Mouse (Mus musculus) layer of hippocampus, postnatal 25 days (tissue): Measurements from ENCODE around the gene Pianp. TPM values are rescaled to one million over a fixed set of nuclear protein-coding genes. Genes with fewer than 3 reads are reported as not detected.

Experiments
- DNase-seq, 2 experiments: peaks; one replicate each; pipeline ENCODE4 v3.0.0; 2022; ENCODE audit warnings: mixed read lengths in 2 of 2, low spot score in 1 of 2; ENCODE audit errors: extremely low spot score in 1 of 2
- total RNA-seq, 2 experiments: library from RNA; stranded (reverse); gene quantifications; 2 replicates each; pipeline ENCODE4 v1.2.3; 2021

The Pianp gene
- total RNA-seq = 100 to 1,000 TPM; 139 to 188 TPM

DNA sequence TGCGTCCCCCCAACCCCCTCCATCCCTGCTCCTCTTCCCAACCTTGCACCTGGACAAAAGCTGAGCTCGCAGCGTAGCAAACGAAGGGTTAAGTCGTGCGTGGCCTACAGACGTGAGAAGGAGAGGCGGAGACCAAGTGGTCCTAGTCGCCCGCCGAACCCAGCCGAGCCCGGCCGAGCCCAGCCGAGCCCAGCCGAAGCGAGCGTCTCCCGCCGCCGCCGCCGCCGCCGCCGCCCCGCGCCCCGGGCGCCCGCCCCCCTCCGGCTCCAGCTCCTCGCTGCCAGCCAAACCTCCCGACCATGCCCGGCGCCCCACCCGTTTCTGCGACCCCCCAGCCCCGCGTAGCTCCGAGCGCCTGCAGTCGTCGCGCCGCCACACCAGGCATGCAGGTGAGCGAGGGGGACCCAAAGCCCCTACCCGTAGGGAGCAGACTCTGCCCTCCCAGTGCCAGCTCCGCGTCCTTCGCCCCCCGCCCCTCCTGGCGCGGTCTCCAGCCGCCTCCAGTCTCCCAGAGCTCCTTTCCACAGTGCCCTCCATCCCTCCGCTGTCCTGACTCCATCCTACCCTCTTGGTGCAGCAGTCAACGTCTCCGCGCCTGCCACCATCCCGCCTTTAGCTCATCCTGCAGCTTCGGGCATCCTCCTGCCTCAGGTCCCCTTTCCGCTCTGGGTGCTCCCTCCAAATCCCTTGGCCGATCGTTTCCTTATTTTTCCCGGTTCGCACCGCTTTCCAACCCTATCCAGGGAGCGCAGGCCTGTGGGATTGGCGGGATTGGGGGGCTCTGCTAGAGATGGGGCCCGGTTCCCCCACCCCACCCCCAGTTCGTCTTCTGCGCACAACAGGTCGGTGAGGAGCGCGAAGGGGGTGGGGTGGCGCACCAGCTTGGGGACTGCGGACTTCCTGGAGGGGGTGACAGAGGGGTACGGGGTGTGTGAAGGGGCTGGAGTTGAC is at the start of gene Pianp:
TSS of gene Pianp (plus strand) at position 144 of the 951 bp plus-strand sequence.
- DNase-seq = peak; percentile 76 to 84

DNA sequence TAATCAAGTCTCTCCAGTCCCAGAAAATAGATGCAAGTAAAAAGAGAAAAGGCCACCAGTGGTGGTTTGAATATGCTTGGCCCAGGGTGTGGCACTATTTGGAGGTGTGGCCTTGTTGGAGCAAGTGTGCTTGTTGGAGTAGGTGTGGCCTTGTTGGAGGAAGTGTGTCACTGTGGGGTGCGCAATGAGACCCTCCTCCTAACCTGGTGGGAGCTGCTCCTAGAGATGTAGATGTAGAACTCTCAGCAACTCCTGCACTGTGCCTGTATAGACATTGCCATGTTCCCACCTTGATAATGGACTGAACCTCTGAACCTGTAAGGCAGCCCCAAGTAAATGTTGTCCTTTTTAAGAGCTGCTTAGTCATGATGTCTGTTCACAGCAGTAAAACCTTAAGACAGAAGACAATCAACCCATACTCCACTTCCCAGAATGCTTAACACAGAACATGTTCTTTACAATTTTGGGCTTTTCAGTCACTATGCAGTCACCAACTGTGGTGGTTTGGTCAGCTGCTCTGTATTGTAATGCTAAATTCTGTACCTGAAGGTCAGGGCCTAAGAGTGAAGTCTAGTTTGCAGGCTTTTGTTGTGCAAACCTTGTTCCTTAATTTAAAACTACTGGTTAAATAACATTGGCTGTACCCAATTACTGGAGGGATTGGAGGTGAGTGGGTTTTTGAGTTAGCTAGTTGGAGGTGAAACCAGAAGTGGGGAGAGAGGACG is 42.3 kb upstream of the Pianp start:
- DNase-seq = no peak

DNA sequence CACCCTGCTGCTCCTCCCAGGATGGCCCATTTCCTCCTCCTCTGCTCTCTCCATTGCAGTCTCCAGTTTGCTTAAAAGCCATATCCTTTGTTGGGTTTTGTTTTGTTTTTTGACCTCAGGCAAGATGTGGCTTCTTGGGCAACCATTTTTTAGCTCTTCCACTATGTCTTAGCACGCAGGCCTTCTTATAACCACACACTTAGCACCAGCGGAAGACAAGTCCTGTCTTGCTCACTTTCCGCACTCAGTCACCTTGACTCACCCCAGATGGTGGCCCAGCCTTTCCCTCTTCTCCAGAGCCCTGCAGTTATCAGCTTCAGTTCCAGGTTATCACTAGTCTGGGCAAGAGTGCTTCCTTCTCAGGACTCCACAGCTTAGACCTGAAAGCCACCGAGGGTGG is 41.3 kb upstream of the Pianp start:
- no peak for DNase-seq

DNA sequence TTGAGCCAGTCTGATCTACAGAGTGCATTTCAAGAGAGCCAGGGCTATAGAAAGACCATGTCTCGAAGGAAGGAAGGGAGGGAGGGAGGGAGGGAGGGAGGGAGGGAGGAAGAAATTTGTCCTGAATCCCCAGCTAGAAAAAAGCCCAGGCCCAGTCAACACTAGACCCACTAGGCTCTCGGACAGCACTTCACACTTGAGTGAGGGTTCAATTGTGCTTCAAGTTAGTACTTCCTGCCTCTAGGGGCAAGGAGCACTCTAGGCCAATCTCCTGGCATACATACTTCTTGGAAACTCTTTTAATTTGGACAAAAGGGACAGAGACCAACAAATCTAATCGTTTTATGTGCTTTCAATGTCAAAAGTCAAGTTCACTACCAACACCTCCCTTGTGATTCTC is 38.4 kb upstream of the Pianp start:
- no peak for DNase-seq

DNA sequence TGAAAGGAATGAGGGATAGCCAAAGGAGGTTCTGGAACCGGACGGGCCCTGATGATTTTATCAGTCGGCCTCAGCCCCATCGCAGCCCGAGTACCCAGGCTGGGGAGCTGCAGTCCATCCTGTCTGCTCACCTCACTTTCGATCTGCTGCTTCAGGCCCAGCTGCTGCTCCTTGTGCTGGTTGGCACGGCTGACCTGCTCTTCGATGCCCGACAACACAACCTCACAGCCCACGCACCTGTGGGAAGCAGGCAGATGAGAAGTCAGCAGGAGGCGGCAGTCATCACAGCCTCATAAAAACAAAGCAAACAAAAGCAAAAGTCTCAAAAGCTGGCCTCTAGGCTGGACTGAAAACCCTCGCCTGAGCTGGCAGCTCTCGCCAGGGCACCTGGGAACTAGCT is 36.5 kb upstream of the Pianp start:
- DNase-seq = no peak

DNA sequence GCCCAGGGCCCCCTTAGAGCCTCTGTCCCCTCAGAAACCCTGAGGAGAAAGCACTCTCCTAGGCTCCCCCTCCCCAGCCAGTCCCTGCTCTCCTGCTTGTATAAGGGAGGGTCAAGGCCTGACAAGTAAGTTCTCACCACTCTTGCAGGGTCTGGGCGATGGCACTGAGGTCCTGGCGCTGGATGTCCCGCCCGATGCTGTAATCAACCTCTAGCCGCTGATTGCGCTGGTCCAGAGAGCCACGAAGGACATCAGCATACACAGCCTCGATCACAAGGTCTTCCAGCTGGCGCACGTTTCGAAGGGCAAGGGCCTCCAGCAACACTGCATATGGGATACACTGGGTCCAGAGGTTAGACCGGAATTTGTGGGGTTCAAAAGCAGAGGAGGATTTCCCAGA is 35.5 kb upstream of the Pianp start:
- no peak for DNase-seq

DNA sequence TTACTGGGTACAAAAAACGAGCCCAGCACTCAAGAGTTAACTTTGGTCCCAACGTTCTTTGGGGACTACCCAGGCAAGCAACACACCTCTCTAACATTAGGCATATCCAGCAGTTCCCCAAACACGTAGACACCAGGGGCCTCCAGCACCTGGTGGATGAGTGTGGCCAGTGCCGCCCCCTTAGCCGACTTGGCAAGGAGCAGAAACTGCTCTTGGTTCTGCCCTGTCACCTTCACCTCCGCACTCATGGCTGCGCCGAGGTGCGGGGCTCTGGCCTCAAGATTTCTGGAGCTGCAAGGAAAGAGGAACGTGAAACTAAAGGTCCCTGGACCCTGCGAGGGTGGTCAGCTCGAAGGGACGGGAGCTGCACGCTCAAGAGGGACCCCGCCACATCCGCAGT is 31.9 kb upstream of the Pianp start:
- DNase-seq = no peak

DNA sequence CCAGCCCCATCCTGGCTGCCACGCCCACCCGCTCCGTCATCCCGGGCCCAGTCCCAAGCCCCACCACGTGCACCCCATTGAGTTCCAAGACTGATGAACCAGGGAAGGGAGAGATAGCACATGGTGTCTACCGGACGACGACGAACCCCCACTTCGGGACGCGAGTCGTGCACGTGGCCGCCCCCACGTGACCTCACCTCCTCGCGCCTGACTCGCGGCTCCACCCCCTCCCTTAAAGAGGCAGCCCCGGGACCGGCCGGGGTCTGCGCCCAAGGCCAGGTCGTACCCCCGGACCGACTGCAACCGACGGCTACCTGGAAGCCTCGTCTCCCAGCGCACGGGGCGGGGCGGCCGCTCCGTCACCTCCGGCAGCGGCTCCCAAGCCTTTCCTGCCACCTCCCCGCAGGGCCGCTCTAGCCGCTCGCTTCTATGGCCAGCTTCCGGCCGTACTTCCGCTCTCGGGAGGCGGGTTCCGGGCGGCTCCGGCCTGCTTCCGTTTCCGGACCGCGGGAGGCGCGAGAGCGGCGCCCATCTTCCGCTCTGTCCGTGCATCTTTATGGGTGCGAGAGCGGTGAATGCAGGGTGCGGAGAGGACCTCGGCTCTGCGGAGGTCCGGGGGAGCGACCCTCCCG is 31.3 kb upstream of the Pianp start, which contains the start of gene Cops7a:
TSS of gene Cops7a (minus strand) at position 451 of the 632 bp plus-strand sequence.
- DNase-seq = peak; percentile 94 to 96

DNA sequence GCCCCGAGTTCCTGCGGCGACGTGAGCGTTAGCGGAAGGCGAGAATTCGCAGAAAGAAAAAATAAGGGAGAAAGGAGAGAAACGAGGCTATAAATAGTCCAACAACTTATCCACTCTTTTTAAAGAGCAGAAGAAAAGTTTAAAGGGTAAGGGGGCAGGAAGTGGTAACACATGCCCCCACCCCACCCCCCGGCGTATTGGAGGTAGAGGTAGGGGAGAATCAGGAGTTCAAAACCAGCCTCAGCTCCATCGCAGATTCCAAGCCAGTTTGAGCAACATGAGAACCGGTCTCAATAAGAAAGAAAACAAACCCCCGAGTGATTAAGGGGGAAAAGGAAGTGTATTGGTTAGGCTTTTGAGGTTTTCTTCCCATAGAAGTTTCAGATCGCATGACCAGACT is 30.7 kb upstream of the Pianp start:
- DNase-seq = no peak

DNA sequence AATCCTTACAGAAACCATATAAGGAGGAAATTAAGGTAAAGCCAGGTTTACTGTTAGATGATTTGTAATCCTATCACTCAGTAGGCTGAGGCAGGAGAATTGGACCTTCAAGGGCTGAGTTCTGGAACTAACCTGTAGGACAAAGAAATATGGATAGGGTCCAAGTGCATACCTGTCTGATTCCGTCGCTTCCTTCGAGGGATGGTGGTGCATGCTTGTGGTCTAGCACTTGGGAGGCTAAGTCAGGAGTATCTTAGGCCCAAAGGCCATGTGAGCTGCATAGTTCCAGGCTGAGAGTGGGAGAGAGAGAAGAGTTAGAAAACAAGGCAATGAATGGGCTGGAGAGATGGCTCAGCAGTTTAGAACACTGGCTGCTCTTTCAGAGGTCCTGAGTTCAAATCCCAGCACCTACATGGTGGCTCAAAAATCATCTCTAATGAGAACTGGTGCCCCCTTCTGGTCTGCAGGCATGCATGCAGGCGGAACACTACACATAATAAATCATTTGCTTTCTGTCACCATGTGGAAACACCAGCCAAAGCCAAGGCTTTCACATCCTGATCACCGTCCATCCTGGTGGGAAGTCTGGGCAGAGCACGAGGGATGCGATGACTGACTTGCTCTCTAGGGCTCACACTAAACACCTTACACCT is 29.9 kb upstream of the Pianp start:
- no peak for DNase-seq

DNA sequence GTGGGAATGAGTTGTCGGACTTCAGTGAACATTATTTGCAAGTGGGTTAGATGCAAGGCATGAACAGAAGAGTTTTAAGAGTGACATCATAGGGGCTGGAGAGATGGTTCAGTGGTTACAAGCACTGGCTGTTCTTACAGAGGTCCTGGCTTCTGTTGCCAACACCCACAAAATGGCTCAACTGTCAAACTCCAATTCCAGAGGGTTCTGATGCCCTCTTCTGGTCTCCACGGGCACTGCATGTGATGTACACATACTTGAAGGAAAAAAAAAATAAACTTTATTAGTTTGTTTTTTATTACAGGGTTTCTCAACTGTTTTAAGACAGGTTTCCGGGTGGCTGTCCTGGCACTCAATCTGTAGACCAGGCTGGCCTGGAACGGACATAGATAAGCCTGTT is 28.7 kb upstream of the Pianp start:
- peak in 1 of 2 experiments; percentile 58 for DNase-seq

DNA sequence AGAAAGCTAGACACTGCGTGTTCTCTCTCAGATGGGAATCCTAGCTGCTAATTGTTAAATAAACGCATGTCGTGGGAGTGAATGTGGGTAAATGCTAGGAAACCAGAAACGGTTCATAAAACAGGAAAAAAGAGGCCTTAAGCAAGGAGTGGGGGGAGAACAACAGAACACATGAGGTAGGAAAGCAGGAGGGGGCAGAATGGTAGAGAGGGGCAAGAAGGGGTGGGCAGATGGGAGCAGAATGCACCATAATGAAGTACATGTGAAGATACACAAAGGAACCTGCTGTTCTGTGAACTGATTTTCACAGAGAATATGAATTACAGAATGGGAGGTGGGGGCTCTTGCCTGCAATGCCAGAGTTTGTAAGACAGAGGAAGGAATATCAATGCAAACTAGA is 4.3 kb upstream of the Pianp start:
- no peak for DNase-seq

DNA sequence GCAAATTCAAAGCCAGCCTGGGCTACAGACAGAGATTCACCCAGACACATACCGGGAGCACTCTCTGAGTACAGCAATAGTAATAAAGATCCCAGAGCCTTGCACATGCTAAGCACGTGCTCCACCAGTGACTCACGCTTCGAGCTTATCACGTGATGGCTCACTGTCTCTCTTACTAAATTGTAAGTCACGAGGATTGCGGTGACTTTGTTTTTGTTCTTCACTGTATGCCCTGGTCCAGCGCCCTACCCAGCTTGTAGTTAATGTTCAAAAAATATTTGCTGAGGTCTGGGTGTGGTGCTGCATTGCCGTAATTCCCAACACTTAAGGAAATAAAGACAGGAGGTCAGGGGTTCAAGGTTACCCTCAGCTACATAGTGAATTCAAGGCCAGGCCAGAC is 3.1 kb upstream of the Pianp start:
- no peak for DNase-seq

DNA sequence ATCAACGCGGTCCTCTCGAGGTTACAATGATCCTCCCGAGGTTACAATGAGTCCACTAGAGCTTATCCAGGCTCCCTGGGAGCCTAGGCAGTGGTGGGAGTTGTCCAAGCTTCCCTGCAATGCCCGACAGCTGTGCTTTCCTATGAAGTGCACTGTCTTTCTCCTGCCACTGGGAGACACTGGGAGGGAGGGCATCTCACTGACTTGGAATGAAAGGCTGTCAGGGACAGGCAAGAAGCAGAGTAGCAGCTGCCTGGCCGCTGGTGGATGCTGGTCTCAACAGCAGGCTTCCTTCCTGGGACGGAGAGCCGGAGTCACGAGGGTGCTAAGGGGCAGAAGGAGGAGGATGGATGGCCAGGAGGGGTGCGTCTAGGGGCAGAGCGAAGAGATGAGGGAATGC is 2.6 kb upstream of the Pianp start:
- DNase-seq = no peak

DNA sequence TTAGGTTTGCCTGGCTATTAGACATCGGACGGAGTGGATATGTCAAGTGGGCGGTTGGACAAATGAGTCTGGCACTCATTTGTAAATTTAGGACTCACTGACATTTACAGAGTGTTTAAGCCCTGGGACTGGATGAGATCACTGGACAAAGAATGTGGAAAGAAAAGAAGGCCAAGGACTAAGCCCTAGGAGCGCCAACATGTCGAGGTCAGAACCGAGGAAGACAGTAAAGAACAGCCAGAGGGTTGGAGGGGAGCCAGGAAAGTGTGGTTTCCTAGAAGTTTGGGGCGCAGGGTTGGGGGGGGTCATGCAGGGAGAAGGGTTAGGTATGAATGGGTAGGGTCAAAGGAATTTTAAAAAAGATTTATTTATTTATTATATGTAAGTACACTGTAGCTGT is 1.2 kb upstream of the Pianp start:
- no peak for DNase-seq

DNA sequence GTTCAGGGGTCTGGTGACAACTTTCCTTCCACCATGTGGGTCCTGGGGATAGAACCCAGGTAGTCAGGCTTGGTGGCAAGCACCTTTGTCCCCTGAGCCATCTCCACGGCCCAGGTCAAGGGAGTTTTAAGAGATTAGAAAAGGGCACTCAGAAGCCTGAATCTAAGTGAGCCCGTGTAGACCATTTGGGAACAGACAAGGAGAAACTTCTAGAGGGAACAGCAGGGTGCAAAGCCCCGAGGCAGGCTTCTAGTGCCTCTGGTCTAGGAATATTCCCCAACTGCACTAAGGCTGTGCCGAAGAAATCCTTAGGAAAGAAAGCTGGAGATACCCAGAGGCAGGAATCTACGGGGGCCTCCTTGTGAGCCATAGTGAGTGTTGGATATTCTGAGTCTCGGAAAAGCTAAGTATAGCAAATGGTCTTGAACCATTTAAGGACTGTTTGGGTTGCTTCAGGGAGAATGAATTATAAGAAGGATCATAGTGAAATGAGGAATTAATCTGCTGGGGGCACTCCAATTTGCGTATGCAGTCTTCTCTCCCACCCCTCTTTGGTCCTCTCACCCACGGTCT is 577 bp upstream of the Pianp start:
- DNase-seq = no peak

DNA sequence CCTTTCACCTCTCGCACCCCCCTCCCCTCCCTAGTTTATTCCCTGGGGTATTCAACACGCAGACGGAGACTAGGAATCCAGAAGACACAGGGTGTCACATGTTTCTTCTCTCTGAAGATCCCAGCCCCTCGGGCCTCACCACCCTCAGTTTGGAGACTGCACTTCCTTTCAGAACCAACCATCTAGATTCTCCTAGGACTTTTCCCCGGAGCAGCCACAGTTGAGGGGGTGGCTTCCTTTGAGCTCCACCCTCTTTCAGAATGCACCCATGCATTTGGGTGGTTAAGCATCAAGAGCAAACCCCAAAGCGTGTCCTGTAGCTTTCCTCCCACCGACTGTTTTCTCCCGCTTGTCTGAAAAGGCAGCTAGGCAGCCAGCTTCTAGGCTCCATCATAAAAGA is 1.6 kb downstream of the Pianp start:
- DNase-seq = no peak

DNA sequence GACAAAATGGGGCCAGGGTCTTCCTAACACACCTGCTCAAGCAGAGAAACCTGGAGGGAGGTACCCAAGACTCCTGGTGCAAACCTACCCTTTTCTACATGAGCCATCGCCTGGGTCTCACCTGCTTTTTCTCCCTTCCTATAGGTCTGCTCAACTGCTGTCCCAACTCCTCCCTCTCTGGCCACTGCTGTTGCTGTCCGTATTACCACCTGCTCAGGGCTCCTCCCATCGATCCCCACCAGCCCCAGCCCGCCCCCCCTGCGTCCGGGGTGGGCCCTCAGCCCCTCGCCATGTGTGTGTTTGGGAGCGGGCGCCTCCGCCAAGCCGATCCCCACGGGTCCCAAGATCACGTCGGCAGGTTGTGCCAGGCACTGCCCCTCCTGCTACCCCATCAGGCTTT is 2.6 kb downstream of the Pianp start:
- no peak for DNase-seq

DNA sequence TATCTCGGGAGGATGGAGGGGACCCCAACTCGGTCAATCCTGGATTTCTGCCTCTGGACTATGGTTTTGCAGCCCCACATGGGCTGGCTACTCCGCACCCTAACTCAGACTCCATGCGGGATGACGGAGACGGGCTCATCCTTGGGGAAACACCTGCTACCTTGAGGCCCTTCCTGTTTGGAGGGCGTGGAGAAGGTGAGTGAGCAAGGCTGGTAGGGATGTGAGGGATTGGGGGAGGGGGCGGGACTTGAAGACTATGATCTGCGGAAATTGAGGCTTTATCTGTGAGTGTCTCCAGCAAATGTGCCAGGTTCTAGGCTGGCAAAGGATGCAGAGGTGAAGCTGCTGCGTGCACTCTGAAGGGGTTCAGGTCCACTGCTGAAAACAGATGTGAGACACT is 3.1 kb downstream of the Pianp start:
- DNase-seq = no peak

DNA sequence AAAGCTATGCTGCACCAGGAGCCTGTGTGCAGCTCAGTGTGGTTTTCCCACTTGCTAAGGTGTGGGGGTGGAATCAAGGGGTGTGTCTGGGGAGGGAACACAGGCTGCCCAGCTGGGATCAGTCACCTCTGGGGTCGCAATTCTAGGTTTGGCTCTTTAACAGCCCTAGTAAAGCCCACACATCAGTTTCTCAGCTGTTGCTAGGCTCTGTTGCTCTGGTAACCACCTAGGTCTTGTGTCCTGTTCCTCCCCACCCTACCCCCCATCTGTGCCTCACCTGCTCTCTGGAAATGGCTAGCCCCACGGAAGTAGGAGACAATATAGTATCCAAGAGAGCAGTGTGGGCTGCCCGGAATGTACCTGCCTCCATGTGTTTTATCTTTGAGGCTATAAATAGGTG is 7.2 kb downstream of the Pianp start:
- no peak for DNase-seq
